Mouse (Mus musculus): Measurements from ENCODE around the gene Ahcyl2.

GRCm38 (mm10) chr6:29770672-29771321, 3.0 kb downstream of the Ahcyl2 start:
- no peak for TF ChIP-seq CTCF (IDR thresholded peaks at IDR 0.05; ENCODE audit: insufficient read depth, low read length)
- no peak for TF ChIP-seq POLR2A (IDR thresholded peaks at IDR 0.05; ENCODE audit: borderline replicate concordance, extremely low read depth, low read depth, low read length)

Measured in lung, adult 2 months (tissue).